Mouse (Mus musculus): ENCODE results near the gene Zfp622. TPM values are rescaled to one million over a fixed set of nuclear protein-coding genes. Genes with fewer than 3 reads are reported as not detected.

The Zfp622 gene
- polyA plus RNA-seq (2012; ENCODE audit: insufficient read depth, insufficient read length, low replicate concordance, missing spikeins): not detected in 2 replicates

DNA sequence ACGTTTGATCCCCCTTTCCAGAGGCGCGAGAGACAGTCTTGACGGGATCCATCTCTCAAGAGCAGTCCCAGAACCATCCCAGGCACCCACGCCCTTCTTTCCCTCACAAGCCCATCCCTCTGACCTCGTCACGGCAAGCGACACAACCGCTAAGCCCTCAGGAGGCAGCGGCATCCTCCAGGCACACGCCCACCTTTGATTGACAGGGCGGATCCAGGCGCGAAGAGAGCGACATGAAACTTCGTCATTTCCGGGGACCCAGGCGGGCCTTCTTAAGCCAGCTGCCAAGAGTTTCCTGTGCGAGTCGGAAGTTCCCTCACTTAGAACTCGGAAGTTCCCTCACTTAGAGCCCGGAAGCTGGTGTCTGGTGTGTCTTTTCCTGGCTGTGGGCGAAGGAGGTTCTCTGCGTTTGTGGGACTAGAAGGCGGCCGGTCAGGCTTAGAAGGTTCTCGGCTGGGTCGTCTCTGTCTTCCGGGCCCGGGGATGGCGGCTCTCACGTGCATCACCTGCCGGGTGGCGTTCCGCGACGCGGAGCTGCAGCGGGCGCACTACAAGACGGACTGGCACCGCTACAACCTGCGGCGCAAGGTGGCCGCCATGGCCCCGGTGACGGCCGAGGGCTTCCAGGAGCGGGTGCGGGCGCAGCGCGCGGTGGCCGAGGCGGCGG lies at the start of gene Zfp622:
Gene Zfp622, plus strand, starts transcription at position 300 of the 667 bp plus-strand sequence.
- peak within 1 kb of the TSS; percentile 53 for H3K27ac ChIP-seq (ENCODE audit: insufficient read depth, low read depth, low read length)
- H3K4me1 ChIP-seq (ENCODE audit: control insufficient read depth, insufficient read depth, low read length): peaks cover 2% of the 10 kb centered on the region; the same call in 1 of the 2 replicates
- WGBS: under 1% methylated on average over 57 of the region's 57 CpGs
- peak within 1 kb of the TSS; percentile 67 for H3K4me3 ChIP-seq (ENCODE audit: insufficient read depth, low read depth, low read length)
- no peak for TF ChIP-seq CTCF (IDR thresholded peaks at IDR 0.05; ENCODE audit: insufficient read depth, low read depth, low read length)
- TF ChIP-seq POLR2A (IDR thresholded peaks at IDR 0.05; ENCODE audit: insufficient read depth, low read depth, low read length): peak; percentile 47

DNA sequence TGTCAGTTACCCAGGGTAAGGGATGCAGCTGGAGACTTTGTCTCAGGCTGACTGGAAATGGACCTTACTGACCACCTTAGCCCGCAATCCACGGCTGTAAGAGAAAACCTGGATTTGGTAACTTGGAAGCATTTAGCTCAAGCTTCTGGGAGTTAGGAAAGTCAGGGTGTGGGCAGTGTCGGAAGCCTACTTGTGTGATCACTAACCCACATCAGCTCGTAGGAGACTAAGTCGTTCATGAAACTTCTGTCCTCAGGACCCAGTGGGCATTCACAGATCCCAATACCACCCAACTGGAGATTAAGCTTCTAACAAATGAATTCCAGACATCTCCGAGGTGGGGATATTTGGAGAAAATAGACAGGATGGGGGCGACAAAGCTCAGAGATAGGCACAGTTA lies 49.8 kb upstream of the Zfp622 start:
- 63% methylated on average over 7 of the region's 7 CpGs for WGBS
- H3K4me3 ChIP-seq (ENCODE audit: insufficient read depth, low read depth, low read length): no peak overlapping the region
- TF ChIP-seq CTCF (IDR thresholded peaks at IDR 0.05; ENCODE audit: insufficient read depth, low read depth, low read length) (no peak), POLR2A (IDR thresholded peaks at IDR 0.05; ENCODE audit: insufficient read depth, low read depth, low read length) (no peak)
- H3K27ac ChIP-seq (ENCODE audit: insufficient read depth, low read depth, low read length): no peak overlapping the region
- peaks cover 28% of the 10 kb centered on the region for H3K4me1 ChIP-seq (ENCODE audit: control insufficient read depth, insufficient read depth, low read length)

DNA sequence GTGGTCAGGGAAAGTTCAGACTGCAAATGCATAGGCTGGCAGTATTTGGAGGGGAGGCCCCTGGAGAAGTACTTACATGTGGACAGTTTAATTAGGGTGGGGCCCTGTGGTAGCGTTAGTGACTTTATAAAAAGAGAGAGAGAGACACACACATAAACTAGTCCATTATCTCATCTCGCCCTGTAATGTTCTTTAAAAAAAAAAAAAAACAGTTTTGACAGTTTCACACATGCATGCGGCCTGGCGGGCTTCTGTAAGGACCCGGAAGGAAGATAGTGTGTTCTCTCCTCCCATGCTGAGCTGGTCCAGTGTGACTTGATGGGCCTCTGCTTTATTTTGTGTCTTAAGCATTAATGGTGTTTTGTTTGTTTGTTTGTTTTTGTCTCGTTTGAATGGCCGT lies 45.7 kb upstream of the Zfp622 start:
- Histone ChIP-seq H3K4me3 (ENCODE audit: insufficient read depth, low read depth, low read length) (no peak overlapping the region), H3K27ac (ENCODE audit: insufficient read depth, low read depth, low read length) (no peak overlapping the region), H3K4me1 (ENCODE audit: control insufficient read depth, insufficient read depth, low read length) (peaks cover 22% of the 10 kb centered on the region)
- no peak for TF ChIP-seq CTCF (IDR thresholded peaks at IDR 0.05; ENCODE audit: insufficient read depth, low read depth, low read length)
- TF ChIP-seq POLR2A (IDR thresholded peaks at IDR 0.05; ENCODE audit: insufficient read depth, low read depth, low read length): no peak
- WGBS: 88% methylated on average over 7 of the region's 7 CpGs

DNA sequence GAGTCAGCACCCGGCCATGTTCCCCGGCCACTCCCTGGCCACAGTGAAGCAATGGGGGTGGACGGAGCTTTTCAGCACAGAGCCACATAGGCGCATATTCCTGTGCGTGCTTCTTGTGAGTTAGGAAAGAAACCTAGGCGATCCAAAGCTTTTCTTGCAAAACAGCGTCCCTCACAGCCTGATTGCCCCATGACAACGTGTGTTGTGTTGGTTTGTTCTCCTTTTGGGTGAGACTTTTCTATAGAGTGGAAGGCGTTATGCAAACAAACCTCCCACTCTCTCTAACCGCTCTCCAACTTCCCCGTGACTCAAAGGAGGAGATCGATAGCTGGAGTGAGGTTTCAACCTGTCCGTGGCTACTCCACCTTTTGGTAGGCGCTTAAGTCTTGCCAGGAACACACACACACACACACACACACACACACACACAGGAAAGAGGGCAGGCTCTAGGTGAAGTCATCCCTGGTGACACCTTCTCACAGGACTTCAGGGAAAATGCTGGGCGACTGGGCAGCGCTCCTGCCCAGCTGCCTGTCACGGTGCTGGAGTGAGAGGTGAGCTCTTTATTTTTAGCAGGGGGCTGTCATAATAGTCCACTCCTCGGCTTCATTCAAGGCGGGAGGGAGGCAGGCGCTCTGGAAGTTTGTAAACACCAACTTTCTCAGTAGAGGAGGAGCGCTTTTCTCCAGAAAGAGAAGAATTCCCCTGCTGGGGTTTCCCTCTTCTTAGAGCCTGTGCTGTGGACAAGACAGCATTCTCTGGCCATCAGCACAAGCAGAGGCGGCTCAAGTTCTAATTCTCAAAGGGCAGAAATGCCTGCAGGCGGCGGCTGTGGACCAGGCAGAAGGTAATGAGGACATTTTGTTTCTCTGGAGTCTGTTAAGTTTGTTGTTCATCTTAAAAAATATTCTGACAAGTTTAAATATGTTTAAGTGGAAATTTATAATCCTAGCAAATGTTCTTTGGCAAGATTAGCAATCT lies 43.5 kb upstream of the Zfp622 start:
- Histone ChIP-seq H3K4me3 (ENCODE audit: insufficient read depth, low read depth, low read length) (no peak overlapping the region), H3K27ac (ENCODE audit: insufficient read depth, low read depth, low read length) (no peak overlapping the region), H3K4me1 (ENCODE audit: control insufficient read depth, insufficient read depth, low read length) (peaks cover 12% of the 10 kb centered on the region)
- TF ChIP-seq CTCF (IDR thresholded peaks at IDR 0.05; ENCODE audit: insufficient read depth, low read depth, low read length) (no peak), POLR2A (IDR thresholded peaks at IDR 0.05; ENCODE audit: insufficient read depth, low read depth, low read length) (no peak)
- 46% methylated on average over 24 of the region's 24 CpGs for WGBS

DNA sequence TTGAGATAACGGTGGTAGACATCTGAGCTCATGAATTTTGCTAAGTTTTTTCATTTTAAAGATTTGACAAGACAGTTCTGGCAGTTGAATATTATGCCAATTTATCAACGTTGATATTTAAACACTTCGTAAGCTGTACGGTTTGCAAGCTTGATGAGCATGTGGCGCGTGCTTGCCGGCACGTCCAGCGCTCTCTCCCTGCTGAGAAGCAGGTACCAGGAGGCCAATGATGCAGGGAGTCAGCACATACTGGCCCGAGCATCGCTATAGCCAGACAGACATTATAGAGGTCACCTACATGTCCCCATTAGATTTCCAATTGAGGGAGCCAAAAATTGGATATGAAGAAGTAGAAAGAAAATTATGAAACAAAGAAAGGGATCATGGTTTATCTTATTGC lies 42.7 kb upstream of the Zfp622 start:
- 94% methylated on average over 11 of the region's 11 CpGs for WGBS

DNA sequence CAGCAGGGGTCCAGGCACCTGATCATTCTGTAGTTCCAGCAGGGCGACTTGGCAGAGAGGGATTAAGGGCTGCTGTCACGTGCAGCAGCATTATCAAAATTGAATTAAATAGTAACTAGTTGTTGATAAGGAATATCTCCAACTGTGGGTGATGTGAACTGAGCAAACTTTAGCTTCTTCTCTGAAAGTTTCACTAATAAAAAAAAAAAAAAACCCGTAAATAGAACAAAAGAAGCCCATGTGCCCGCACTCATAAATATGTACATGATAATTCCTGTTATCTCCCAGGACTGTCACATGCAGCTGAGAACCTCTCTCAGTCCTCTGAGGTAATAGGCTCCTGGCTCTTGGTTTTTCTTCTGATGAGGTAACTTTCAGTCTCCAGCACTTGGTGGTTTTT lies 41.8 kb upstream of the Zfp622 start:
- TF ChIP-seq POLR2A (IDR thresholded peaks at IDR 0.05; ENCODE audit: insufficient read depth, low read depth, low read length): no peak
- no peak for TF ChIP-seq CTCF (IDR thresholded peaks at IDR 0.05; ENCODE audit: insufficient read depth, low read depth, low read length)
- peaks cover 13% of the 10 kb centered on the region for H3K4me1 ChIP-seq (ENCODE audit: control insufficient read depth, insufficient read depth, low read length)

More for the DNA sequence above, 42.7 kb upstream of the Zfp622 start:
- Histone ChIP-seq H3K4me3 (ENCODE audit: insufficient read depth, low read depth, low read length) (no peak overlapping the region), H3K27ac (ENCODE audit: insufficient read depth, low read depth, low read length) (no peak overlapping the region), H3K4me1 (ENCODE audit: control insufficient read depth, insufficient read depth, low read length) (peaks cover 12% of the 10 kb centered on the region)
- TF ChIP-seq CTCF (IDR thresholded peaks at IDR 0.05; ENCODE audit: insufficient read depth, low read depth, low read length) (no peak), POLR2A (IDR thresholded peaks at IDR 0.05; ENCODE audit: insufficient read depth, low read depth, low read length) (no peak)

DNA sequence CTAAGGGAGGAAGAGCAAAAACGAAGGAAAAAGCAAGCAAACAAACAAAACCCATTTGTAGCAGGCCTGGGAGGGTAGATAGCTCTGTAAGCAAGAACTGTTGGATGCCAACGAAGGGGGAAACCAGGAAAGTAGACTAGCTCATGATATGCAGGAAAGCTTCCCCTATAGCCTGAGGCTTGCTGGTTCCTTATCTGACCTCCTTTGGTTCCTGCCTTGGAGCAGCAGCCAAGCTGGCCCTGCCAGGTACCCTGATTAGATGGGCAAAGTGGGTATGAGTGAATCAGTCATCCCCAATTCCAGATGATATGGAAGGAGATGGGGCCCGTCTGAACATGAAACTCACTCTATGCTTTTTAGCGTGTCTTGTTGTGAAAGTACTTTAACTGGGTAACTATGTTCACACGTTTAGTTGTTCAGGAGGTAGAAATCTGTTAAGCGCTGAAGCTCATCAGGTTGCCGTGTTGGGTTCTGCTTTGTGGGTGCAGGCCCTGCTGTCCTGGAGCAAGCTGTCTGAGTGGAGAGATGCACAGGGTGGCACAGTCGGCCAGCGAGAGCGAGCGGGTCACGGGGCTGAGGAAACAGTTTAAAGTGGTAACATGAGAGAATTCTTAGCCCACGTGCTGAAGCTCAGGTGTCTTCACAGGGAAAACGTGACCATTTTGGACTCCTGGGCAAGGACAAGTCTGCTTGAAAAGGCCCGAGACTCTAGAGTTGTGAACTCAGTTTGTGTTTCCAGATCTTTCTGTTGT lies 40.6 kb upstream of the Zfp622 start:
- Histone ChIP-seq H3K4me1 (ENCODE audit: control insufficient read depth, insufficient read depth, low read length) (peaks cover 18% of the 10 kb centered on the region), H3K4me3 (ENCODE audit: insufficient read depth, low read depth, low read length) (no peak overlapping the region), H3K27ac (ENCODE audit: insufficient read depth, low read depth, low read length) (no peak overlapping the region)
- WGBS: 89% methylated on average over 15 of the region's 15 CpGs
- TF ChIP-seq POLR2A (IDR thresholded peaks at IDR 0.05; ENCODE audit: insufficient read depth, low read depth, low read length): no peak
- TF ChIP-seq CTCF (IDR thresholded peaks at IDR 0.05; ENCODE audit: insufficient read depth, low read depth, low read length): no peak

More for the DNA sequence above, 41.8 kb upstream of the Zfp622 start:
- no peak overlapping the region for H3K4me3 ChIP-seq (ENCODE audit: insufficient read depth, low read depth, low read length)
- WGBS: 88% methylated on average over 4 of the region's 4 CpGs
- no peak overlapping the region for H3K27ac ChIP-seq (ENCODE audit: insufficient read depth, low read depth, low read length)

DNA sequence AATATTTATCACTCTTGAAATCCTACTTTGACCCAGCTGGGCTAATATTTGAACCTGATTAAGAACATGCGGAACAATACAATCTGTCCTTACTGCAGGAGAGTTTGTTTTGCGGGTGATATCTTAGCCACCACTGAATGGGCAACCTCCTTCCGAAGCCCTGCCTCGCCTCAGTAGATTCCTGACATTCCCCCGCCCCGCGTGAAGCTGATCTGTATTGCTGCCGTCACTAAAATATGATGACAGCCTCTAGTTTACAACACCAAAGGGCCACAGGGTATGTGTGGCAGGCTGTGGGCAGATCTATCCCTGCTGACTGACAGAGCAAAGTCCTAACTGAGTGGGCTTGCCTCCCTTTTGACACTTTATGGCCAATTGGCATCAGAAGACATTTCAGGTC lies 38.9 kb upstream of the Zfp622 start:
- Histone ChIP-seq H3K4me1 (ENCODE audit: control insufficient read depth, insufficient read depth, low read length) (peaks cover 25% of the 10 kb centered on the region), H3K4me3 (ENCODE audit: insufficient read depth, low read depth, low read length) (no peak overlapping the region), H3K27ac (ENCODE audit: insufficient read depth, low read depth, low read length) (no peak overlapping the region)
- TF ChIP-seq POLR2A (IDR thresholded peaks at IDR 0.05; ENCODE audit: insufficient read depth, low read depth, low read length): no peak
- no peak for TF ChIP-seq CTCF (IDR thresholded peaks at IDR 0.05; ENCODE audit: insufficient read depth, low read depth, low read length)
- WGBS: 97% methylated on average over 8 of the region's 8 CpGs
